Mouse (Mus musculus): ENCODE measurements around the gene 1700020A23Rik. TPM values are rescaled to one million over a fixed set of nuclear protein-coding genes. Genes with fewer than 3 reads are reported as not detected.

The 1700020A23Rik gene
- polyA plus RNA-seq, 1 experiment = 0.26 TPM

DNA sequence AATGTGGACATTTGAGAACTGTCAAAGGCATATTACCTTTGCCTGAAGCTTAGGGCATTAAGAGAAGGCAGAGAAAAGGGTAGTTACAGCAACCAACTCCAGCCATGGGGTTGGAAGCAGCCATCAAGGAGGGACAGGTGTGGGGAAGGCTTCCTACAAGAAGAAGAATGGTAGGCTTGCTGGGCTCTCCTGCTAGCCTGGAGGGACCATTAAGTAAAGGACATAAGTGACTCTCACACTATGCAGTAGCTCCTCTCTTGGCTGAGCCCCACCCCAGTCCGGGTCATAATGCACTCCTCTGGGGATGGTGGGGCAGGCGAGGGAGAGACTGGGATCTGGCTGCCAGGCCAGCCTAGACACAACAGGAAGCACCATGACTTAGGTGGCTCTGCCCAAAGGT, 1.1 kb downstream of the 1700020A23Rik start, which contains the start of gene Tmem239:
Gene Tmem239 (plus strand): TSS at position 301 of the 400 bp plus-strand sequence.
- Histone ChIP-seq H3K27me3 (ENCODE audit: control insufficient read depth, insufficient read depth, low read length) (no peaks in the 10 kb centered on the region; the same call in 1 of the 2 replicates), H3K36me3 (ENCODE audit: control insufficient read depth, insufficient read depth, low read length) (no peaks in the 10 kb centered on the region), H3K4me3 (ENCODE audit: control insufficient read depth, insufficient read depth, low read length) (no peak within 1 kb of the TSS), H3K27ac (ENCODE audit: control insufficient read depth, insufficient read depth, low read length) (no peak within 1 kb of the TSS), H3K4me1 (replicated peaks; ENCODE audit: control insufficient read depth, insufficient read depth, low read length) (no peaks in the 10 kb centered on the region)
- TF ChIP-seq CTCF (IDR thresholded peaks at IDR 0.05; ENCODE audit: borderline replicate concordance, control insufficient read depth, extremely low read depth, insufficient read depth, low read length, poor library complexity) = no peak
- no peak for TF ChIP-seq POLR2A (IDR thresholded peaks at IDR 0.05; ENCODE audit: control insufficient read depth, extremely low read depth, insufficient read depth, low read length, poor library complexity)
- WGBS = 96% methylated on average over 2 of the region's 2 CpGs
- no peak for DNase-seq

DNA sequence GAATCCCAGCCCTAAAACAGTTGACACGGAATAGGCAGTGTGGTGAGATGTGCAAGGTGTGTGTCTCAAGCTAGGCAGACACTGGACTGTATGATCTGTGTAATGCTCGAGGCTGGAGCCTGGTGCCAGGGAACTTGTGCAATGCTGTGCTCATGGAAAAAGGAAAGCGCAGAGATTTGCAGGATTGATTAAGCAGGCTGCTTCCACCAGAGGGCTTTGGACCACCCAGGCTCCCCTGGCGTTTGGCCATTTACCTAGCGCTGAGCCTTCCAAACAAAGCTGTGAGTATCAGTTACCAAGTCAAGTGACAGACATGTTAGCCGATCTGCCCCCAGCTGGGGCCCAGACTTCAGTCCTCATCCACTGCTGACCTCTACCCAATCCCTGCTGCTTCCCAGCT, 3.1 kb downstream of the 1700020A23Rik start:
- Histone ChIP-seq H3K36me3 (ENCODE audit: control insufficient read depth, insufficient read depth, low read length) (no peaks in the 10 kb centered on the region), H3K27me3 (ENCODE audit: control insufficient read depth, insufficient read depth, low read length) (no peaks in the 10 kb centered on the region; the same call in 1 of the 2 replicates), H3K27ac (ENCODE audit: control insufficient read depth, insufficient read depth, low read length) (no peak overlapping the region), H3K4me3 (ENCODE audit: control insufficient read depth, insufficient read depth, low read length) (no peak overlapping the region), H3K4me1 (replicated peaks; ENCODE audit: control insufficient read depth, insufficient read depth, low read length) (no peaks in the 10 kb centered on the region)
- 77% methylated on average over 6 of the region's 6 CpGs for WGBS
- TF ChIP-seq CTCF (IDR thresholded peaks at IDR 0.05; ENCODE audit: borderline replicate concordance, control insufficient read depth, extremely low read depth, insufficient read depth, low read length, poor library complexity) (no peak), POLR2A (IDR thresholded peaks at IDR 0.05; ENCODE audit: control insufficient read depth, extremely low read depth, insufficient read depth, low read length, poor library complexity) (no peak)
- DNase-seq = no peak

DNA sequence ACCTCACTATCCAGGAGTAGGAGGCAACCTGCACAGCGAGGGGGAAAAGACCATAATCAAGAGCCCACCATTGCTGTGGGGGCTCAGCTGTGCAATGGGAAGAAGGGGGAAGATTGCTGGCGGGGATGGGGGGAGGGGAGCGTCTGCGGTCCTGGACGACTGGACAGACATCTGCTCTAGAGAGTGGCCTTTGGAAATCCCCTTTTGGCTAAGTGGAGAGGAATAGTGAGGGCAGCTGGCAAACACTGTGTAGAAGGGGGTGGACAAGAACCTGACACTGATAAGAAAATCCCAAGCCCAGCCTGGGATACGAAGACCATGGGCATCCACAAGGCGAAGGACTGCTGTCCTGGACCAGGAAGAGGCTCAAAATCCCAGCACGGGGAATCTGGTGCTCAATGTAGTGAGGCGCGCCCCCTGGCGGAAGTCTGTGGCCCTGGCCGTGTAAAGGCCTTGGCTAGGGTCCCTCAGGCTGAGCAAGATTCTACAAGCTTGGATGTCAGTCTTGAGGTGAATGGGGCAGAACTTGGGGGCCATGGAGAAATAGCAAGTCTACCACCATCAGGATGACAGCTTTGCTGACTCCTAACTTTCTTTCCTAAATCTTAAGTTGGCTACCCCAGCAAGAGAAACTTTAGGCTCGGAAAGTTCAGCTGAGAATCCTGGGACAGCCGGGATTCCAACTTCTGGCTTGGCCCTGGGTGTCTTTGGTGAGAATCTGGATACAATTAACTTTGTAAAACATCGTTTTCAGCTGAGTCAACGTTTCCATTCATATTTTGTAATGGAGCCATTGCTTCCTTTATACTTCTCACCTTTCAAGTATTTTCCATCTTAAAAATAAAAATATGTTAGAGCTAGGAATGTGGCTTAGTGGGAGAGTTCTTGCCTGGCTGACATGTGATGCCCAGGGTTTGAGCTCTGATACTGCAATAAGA, 6.8 kb downstream of the 1700020A23Rik start:
- Histone ChIP-seq H3K27ac (ENCODE audit: control insufficient read depth, insufficient read depth, low read length) (no peak overlapping the region), H3K27me3 (ENCODE audit: control insufficient read depth, insufficient read depth, low read length) (no peaks in the 10 kb centered on the region), H3K4me1 (replicated peaks; ENCODE audit: control insufficient read depth, insufficient read depth, low read length) (no peaks in the 10 kb centered on the region), H3K36me3 (ENCODE audit: control insufficient read depth, insufficient read depth, low read length) (no peaks in the 10 kb centered on the region), H3K4me3 (ENCODE audit: control insufficient read depth, insufficient read depth, low read length) (no peak overlapping the region)
- WGBS = 32% methylated on average over 16 of the region's 16 CpGs
- peak; percentile 96 for TF ChIP-seq CTCF (IDR thresholded peaks at IDR 0.05; ENCODE audit: borderline replicate concordance, control insufficient read depth, extremely low read depth, insufficient read depth, low read length, poor library complexity)
- no peak for TF ChIP-seq POLR2A (IDR thresholded peaks at IDR 0.05; ENCODE audit: control insufficient read depth, extremely low read depth, insufficient read depth, low read length, poor library complexity)
- DNase-seq = peak; percentile 73

DNA sequence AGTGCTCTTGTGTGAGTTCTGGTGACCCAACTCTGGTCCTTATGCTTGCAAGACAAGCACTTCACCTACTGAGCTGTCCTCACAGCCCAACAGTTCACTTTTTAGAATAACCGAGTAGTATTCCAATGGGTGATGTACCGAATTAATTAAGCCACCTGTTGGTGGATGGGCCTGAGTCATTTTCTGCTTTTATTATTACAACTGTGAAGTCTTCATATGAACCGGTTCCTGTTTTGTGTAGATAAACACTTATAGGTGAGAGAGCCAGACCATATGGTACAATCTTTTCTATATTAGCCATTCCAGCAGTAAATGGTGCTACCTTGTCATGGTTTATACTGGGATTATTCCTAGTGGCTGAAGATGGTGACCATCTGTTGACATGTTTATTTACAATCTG, 7.7 kb downstream of the 1700020A23Rik start:
- Histone ChIP-seq H3K4me1 (replicated peaks; ENCODE audit: control insufficient read depth, insufficient read depth, low read length) (no peaks in the 10 kb centered on the region), H3K36me3 (ENCODE audit: control insufficient read depth, insufficient read depth, low read length) (no peaks in the 10 kb centered on the region), H3K4me3 (ENCODE audit: control insufficient read depth, insufficient read depth, low read length) (no peak overlapping the region), H3K27me3 (ENCODE audit: control insufficient read depth, insufficient read depth, low read length) (no peaks in the 10 kb centered on the region), H3K27ac (ENCODE audit: control insufficient read depth, insufficient read depth, low read length) (no peak overlapping the region)
- WGBS = 93% methylated on average over 3 of the region's 3 CpGs
- DNase-seq = no peak
- TF ChIP-seq POLR2A (IDR thresholded peaks at IDR 0.05; ENCODE audit: control insufficient read depth, extremely low read depth, insufficient read depth, low read length, poor library complexity) (no peak), CTCF (IDR thresholded peaks at IDR 0.05; ENCODE audit: borderline replicate concordance, control insufficient read depth, extremely low read depth, insufficient read depth, low read length, poor library complexity) (no peak)

DNA sequence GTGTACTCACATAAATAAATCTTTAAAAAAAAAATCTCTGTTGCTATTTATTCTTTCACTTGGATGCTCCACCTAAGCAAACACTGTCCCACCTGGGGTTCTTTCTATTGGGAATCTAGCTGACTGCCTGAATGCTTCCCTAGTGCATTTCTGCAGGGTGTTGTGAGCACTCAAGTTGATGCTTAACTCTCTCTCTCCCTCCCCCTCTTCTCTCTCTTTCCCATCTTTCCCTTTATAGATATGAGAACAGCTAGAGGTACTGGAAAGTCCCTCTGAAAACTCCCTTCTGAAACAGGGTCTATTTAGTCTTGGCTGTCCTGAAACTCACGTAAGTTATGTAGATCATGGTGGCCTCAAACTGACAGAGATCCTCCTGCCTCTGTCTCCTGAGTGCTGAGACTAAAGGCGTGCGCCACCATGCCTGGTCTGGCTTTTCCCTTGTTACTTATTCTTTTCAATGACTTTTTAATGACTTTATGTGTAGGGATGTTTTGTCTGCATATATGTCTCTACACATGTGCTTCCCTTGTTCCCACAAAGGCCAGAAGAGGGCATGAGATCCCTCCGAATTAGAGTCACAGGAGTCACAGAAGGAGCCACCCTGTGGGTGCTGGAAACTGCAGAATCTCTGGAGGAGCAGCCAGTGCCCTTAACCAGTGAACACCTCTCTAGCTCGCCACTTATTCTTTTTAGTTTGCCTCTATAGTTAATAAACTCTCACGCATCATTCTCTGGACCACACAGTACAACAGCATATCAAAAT, 9.2 kb downstream of the 1700020A23Rik start:
- WGBS = 84% methylated on average over 6 of the region's 6 CpGs
- H3K36me3 ChIP-seq (ENCODE audit: control insufficient read depth, insufficient read depth, low read length) = no peaks in the 10 kb centered on the region
- H3K27me3 ChIP-seq (ENCODE audit: control insufficient read depth, insufficient read depth, low read length) = no peaks in the 10 kb centered on the region
- no peak overlapping the region for H3K27ac ChIP-seq (ENCODE audit: control insufficient read depth, insufficient read depth, low read length)
- TF ChIP-seq CTCF (IDR thresholded peaks at IDR 0.05; ENCODE audit: borderline replicate concordance, control insufficient read depth, extremely low read depth, insufficient read depth, low read length, poor library complexity) = no peak
- TF ChIP-seq POLR2A (IDR thresholded peaks at IDR 0.05; ENCODE audit: control insufficient read depth, extremely low read depth, insufficient read depth, low read length, poor library complexity) = no peak
- H3K4me1 ChIP-seq (replicated peaks; ENCODE audit: control insufficient read depth, insufficient read depth, low read length) = no peaks in the 10 kb centered on the region
- DNase-seq = no peak
- no peak overlapping the region for H3K4me3 ChIP-seq (ENCODE audit: control insufficient read depth, insufficient read depth, low read length)
